Mouse (Mus musculus): Measurements from ENCODE around the gene Yipf6. TPM values are rescaled to one million over a fixed set of nuclear protein-coding genes. Genes with fewer than 3 reads are reported as not detected.
"Not testable (repeated sequence)": the region's sequence is repeated elsewhere in the genome, so short reads cannot be mapped to it uniquely, and the experiment has no call there.

Gene Yipf6
- polyA plus RNA-seq, 1 experiment from 2014 or later, result 16.6 TPM

DNA sequence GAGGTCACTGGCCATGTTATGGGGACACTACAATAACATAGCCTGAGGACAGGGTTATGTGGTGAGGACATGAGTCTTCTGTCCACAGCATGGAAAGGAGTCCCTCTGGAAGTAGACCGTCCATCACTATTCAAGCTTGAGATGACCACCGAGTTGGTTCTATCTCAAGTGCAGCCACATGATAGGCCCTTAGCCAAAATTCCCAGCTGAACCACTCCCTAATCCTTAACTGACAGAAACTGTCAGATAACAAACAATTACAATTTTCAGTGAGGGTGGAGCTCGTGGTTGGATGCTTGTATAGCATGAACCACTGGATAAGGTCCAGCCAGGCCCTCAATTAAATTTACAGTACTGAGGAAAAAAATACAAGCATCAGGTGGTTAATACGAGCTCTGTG lies 22.9 kb downstream of the Yipf6 start:
- Histone ChIP-seq H3K4me1 (no peaks in the 10 kb centered on the region), H3K27me3 (peaks cover 4% of the 10 kb centered on the region; the same call in 1 of the 2 replicates), H3K9me3 (no peaks in the 10 kb centered on the region), H3K9ac (no peak overlapping the region), H3K27ac (no peak overlapping the region), H3K36me3 (no peaks in the 10 kb centered on the region), H3K4me3 (no peak overlapping the region), H3K4me2 (no peak overlapping the region)
- whole genome bisulfite sequencing, result 75% methylated on average over 4 of the region's 4 CpGs
- ATAC-seq (ENCODE audit: insufficient number of reproducible peaks, insufficient read depth, low FRiP score, low TSS enrichment, low read depth), result no peak

DNA sequence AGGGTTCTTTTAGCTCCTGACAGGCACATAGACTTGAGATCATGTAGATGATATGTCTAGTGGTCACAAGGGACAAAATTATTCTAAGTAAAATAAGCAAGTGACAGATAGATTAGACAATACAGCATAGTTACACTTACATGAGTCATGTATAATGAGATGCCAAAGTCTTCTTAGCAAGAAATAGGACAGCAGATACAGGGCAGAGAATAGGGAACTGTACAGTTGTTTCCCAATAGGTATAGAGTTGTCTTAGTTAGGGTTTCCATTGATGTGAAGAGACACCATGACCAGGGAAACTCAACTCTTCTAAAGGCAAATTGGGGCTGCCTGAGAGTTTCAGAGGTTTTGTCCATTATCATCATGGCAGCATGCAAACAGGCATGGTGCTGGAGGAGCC lies 27.6 kb downstream of the Yipf6 start:
- H3K4me3 ChIP-seq, result no peak overlapping the region
- H3K9me3 ChIP-seq, result no peaks in the 10 kb centered on the region
- no peak overlapping the region for H3K9ac ChIP-seq
- H3K36me3 ChIP-seq, result no peaks in the 10 kb centered on the region
- ATAC-seq (ENCODE audit: insufficient number of reproducible peaks, insufficient read depth, low FRiP score, low TSS enrichment, low read depth), result no peak
- H3K4me1 ChIP-seq, result no peaks in the 10 kb centered on the region
- no peak overlapping the region for H3K27ac ChIP-seq
- H3K27me3 ChIP-seq, result peaks cover 4% of the 10 kb centered on the region; the same call in 1 of the 2 replicates
- H3K4me2 ChIP-seq, result no peak overlapping the region

DNA sequence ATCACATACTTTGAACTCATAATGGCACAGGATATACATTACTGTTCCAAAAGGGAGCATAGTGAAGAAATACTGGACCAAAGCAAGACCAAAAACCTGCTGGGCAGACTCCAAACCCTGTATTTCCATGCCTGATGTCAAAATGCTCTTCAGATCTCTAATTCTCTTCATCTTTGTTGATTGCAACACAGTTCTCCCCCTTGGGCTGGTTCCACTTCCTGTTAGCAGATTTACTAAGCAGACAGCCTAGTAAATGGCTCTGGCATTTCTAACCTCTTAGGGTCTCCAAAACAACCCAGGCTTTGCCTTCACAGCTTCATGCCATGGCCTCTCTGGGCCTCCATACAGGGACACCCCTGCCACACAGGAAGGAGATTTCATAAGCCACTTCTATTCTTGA lies 28.4 kb downstream of the Yipf6 start:
- ATAC-seq (ENCODE audit: insufficient number of reproducible peaks, insufficient read depth, low FRiP score, low TSS enrichment, low read depth), result no peak
- Histone ChIP-seq H3K4me1 (no peaks in the 10 kb centered on the region), H3K9ac (no peak overlapping the region), H3K9me3 (no peaks in the 10 kb centered on the region), H3K27ac (no peak overlapping the region), H3K4me3 (no peak overlapping the region), H3K36me3 (no peaks in the 10 kb centered on the region), H3K4me2 (no peak overlapping the region), H3K27me3 (peaks cover 4% of the 10 kb centered on the region; the same call in 1 of the 2 replicates)

DNA sequence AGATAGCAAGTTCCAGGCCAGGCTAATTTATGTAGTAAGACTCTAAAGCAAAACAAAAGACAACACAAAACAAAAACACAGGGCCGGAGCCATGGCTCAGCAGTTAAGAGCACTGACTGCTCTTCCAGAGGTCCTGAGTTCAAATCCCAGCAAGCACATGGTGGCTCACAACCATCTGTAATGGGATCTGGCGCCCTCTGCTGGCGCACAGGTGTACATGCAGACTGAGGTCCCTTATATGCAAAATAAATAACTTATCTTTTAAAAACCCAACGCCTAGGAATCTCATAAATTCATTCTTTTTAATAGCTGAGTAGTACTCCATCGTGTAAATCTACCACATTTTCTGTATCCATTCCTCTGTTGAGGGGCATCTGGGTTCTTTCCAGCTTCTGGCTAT lies 50.5 kb downstream of the Yipf6 start:
- not testable (repeated sequence) for H3K4me2 ChIP-seq; ATAC-seq (ENCODE audit: insufficient number of reproducible peaks, insufficient read depth, low FRiP score, low TSS enrichment, low read depth); H3K4me3 ChIP-seq; H3K4me1 ChIP-seq; H3K9ac ChIP-seq; H3K27ac ChIP-seq; H3K36me3 ChIP-seq; H3K9me3 ChIP-seq
- WGBS, result 46% methylated on average over 5 of the region's 5 CpGs
- peaks cover 26% of the 10 kb centered on the region for H3K27me3 ChIP-seq

DNA sequence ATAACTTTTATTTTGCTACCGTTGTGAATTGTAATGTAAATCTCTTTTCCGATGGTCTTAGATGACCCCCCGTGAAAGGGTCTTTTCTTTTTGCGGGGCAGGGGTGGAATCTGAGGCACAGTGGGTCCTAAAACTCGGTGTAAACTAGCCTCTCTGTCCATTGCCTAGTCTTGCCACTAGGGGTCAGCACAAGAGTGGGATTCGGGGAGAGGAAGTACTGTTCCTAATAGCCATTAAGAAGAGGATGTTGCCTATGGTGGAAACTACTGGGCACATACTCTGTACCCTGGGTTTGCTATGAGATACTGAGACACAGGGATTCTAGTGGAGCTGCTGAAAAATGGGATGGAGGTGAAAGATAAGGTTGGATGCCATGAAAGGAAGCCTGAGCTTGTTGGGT lies 53.5 kb downstream of the Yipf6 start:
- peaks cover 19% of the 10 kb centered on the region; the same call in 1 of the 2 replicates for H3K27me3 ChIP-seq
- H3K9ac ChIP-seq, result no peak overlapping the region
- no peak overlapping the region for H3K27ac ChIP-seq
- no peaks in the 10 kb centered on the region for H3K36me3 ChIP-seq
- H3K4me2 ChIP-seq, result no peak overlapping the region
- H3K9me3 ChIP-seq, result no peaks in the 10 kb centered on the region
- ATAC-seq (ENCODE audit: insufficient number of reproducible peaks, insufficient read depth, low FRiP score, low TSS enrichment, low read depth), result no peak
- H3K4me3 ChIP-seq, result no peak overlapping the region
- no peaks in the 10 kb centered on the region for H3K4me1 ChIP-seq
- 37% methylated on average over 6 of the region's 6 CpGs for WGBS

Other genes with a start within 250 kb of the Yipf6 start
- gene Ophn1, start 45.3 kb upstream of the Yipf6 start, polyA plus RNA-seq (2015; fragmentation: Nextera tagmentation; extraction: Ambion mirVana), result 21.1 and 21.8 TPM in 2 replicates
- 6.2 and 6.4 TPM in 2 replicates for gene Stard8, start 66.9 kb downstream of the Yipf6 start, polyA plus RNA-seq (2015; fragmentation: Nextera tagmentation; extraction: Ambion mirVana)
- gene Efnb1, start 199.8 kb downstream of the Yipf6 start, polyA plus RNA-seq (2015; fragmentation: Nextera tagmentation; extraction: Ambion mirVana), result 56.9 and 60.6 TPM in 2 replicates